Mouse (Mus musculus): ENCODE results near the gene Srd5a1. TPM values are rescaled to one million over a fixed set of nuclear protein-coding genes. Genes with fewer than 3 reads are reported as not detected.

Gene Srd5a1
- 12.5 TPM for polyA plus RNA-seq (2014; fragmentation: Illumina TruSeq; extraction: RNeasy Lipid Tissue Mini Kit (QIAGEN cat#74804); ENCODE audit: low read depth, low replicate concordance)

DNA sequence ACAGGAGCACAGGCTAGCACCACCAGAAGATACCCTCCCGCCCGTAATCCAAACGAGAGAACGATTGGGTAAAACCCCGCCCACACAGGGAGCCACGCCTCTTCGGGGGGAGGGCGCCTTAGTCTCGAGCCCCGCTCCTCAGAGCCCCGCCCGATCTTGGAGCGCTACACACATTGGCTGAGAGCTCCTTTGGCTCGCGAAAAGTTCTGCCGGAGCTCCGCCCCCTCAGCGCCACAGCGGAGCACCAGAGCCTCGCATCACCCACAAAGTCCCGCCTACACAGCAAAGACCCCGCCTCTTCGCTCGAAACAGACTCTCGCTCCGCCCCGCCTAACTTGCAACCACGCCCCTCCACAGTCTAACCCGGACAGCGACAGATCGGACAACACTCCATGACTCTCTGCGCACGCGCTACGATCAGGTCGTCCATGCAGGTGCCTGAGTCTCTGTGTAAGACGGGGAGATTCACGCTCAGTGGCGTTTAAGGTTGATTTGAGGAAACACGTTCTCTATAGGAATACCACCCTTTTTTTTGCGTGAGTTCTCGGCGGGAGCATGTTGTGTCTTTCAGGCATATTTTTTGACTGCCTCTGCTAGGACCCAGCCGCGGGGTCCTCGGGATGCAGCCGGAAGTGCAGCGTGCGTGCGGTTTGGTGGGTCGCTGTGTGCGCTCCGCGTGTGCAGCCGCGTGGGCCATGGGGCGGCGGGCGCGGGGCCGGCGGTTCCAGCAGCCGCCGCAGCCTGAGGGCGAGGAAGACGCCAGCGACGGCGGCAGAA is at the start of gene Srd5a1:
Gene Srd5a1, minus strand, starts transcription at position 45 of the 777 bp plus-strand sequence.

DNA sequence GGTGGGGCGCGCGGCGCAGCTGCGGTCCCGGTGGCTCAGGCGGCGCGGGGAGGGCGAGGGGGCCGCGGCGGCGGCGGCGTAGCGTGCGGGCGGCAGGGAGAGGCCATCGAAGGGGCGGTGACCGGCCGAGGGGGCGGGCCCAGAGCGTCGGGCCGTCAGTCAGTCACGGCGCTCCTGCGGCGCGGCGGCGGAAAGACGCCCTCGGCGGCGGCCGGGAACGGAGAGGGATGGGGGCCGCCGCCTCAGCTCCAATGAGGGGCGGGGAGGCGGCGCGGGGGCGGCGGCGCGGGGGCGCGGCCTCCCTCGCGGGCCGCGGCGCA is 76.9 kb downstream of the Srd5a1 start, which contains the start of gene Tent4a:
Gene Tent4a, minus strand, starts transcription at position 284 of the 320 bp plus-strand sequence.

DNA sequence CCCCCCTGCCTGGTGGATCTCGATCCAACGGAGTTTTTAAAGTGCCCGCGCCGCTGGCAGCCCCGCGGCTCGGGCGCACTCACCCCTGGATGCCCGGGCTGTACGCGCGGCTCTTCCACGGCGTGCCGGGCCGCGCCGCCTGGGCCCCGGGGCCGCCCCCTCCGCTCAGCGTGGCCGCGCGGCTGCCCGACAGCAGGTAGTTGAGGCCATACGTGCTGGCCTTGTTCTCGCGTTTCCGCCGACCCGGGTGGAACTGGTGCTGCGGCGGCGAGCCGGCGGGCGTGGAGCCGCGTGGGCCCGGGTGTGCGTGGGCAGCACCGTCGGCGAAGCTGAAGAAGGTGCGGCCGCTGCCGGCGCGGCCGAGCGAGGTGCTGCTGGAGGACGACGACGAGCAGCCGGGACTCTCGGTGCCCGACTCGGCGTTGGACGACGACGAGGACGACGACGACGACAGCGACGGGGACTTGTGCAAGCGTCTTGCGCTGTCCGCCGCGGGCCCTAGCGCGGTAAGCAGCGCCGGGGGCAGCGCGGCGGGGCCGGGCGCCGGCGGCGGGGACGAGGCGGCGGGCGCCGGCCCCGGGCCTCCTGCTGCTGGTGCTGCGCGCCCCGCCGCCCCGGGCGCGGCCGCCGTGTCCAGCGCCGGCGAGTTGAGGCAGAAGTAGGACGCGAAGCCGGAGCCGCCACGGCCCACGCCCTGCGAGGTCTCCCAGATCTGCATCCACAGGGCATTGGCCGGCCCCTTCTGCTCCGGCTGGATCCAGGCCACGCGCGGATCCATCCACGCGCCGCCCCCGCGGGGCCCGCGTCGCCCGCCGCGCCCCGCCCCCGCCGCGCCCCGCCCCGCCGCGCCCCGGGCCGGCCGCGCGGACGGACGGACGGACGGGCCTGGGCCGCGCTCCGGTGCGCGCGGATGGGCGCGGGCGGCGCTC is 77.6 kb downstream of the Srd5a1 start, which contains the start of gene Nsun2:
Gene Nsun2, plus strand, starts transcription at position 342 of the 929 bp plus-strand sequence.

Other genes starting within 250 kb of the Srd5a1 start
- gene Nsun2, start 77.7 kb downstream of the Srd5a1 start, polyA plus RNA-seq (2014; fragmentation: Illumina TruSeq; extraction: RNeasy Lipid Tissue Mini Kit (QIAGEN cat#74804); ENCODE audit: low read depth, low replicate concordance) = 55.5 TPM
- 5.9 TPM for gene Tent4a, start 76.8 kb downstream of the Srd5a1 start, polyA plus RNA-seq (2014; fragmentation: Illumina TruSeq; extraction: RNeasy Lipid Tissue Mini Kit (QIAGEN cat#74804); ENCODE audit: low read depth, low replicate concordance)
- gene Ube2ql1, start 128.4 kb upstream of the Srd5a1 start, polyA plus RNA-seq (2014; fragmentation: Illumina TruSeq; extraction: RNeasy Lipid Tissue Mini Kit (QIAGEN cat#74804); ENCODE audit: low read depth, low replicate concordance) = 0.69 TPM
- 44.8 TPM for gene Med10, start 191.0 kb upstream of the Srd5a1 start, polyA plus RNA-seq (2014; fragmentation: Illumina TruSeq; extraction: RNeasy Lipid Tissue Mini Kit (QIAGEN cat#74804); ENCODE audit: low read depth, low replicate concordance)